Mouse (Mus musculus) heart, postnatal 14 days (tissue): ENCODE data around the gene Sfi1. TPM values are rescaled to one million over a fixed set of nuclear protein-coding genes. Genes with fewer than 3 reads are reported as not detected.
"Not testable (repeated sequence)": the region's sequence is repeated elsewhere in the genome, so short reads cannot be mapped to it uniquely, and the experiment has no call there.

Experiments
- DNase-seq, 2 experiments: peaks; one replicate each; pipeline ENCODE4 v3.0.0; 2021 to 2022
- intact Hi-C: fragments of 180-260 bp; cut with DNase I; formaldehyde crosslinking; loops from one replicate; pipeline ENCODE4 v1.15.1; 2025
- long read RNA-seq, 2 experiments: library from polyadenylated mRNA; stranded (forward); transcript quantifications; one replicate each; pipeline ENCODE4 v2.0.0; 2021
- total RNA-seq, 2 experiments: library from RNA; stranded (reverse); gene quantifications; 2 replicates each; pipeline ENCODE4 v1.2.3; 2021

Gene Sfi1
- 10 to 100 TPM; 22.6 to 24.0 TPM for total RNA-seq
- long read RNA-seq, experiment 1, transcript Sfi1-201 (32 exons, 3,898 nt), result major isoform, 6 of 24 reads
- long read RNA-seq, experiment 1, partial matches to known transcripts, result 6 of 24 reads
- long read RNA-seq, experiment 1, other reads (novel, unspliced or antisense), result 12 of 24 reads
- long read RNA-seq, experiment 2, partial matches to known transcripts, result 2 of 14 reads
- long read RNA-seq, experiment 2, other reads (novel, unspliced or antisense), result 8 of 14 reads

DNA sequence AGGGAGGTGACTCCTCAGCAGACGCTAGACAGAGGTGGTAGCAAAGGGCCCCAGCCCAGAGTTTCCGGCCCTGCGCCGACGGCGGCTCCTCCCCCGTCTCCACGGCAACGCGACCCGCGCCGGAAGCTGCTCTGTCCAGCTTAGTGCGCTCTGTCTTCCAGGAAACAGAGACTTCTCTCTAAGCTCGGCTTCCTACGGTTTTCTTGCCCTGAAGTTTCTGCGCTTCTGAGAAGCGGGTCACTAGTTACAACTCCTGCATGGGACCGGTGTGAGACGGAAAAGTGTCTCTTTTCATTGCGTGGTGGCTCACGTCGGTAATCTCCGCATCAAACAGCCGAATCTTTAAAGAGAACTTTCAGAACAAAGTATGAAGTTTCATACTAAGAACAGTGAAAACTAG lies at the start of gene Sfi1:
Sfi1 (minus strand) TSS at position 101 of the 400 bp plus-strand sequence.
- intact Hi-C loops, result no loop called here
- DNase-seq, result no peak

DNA sequence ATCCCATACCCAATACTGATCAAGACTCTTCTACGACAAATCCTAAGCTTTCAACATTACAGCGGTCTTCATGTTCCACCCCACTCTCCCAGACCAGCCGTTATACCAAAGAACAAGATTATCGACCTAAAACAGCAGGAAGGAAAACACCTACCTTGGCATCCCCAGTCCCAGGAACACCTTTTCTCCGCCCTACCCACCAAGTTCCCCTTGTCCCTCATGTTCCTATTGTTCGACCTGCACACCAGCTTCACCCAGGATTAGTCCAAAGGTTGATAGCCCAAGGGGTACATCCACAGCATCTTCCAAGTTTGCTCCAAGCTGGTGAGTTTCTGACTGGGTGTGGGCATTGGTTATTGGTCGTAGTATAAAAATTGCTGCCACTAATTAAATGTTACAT lies 49.1 kb upstream of the Sfi1 start:
- intact Hi-C loops, result no loop called here
- no peak for DNase-seq

- no peak for DNase-seq
- intact Hi-C loops, result no loop called here
Observed at GRCm38 (mm10) chr11:3235277-3235676, 42.0 kb upstream of the Sfi1 start.

DNA sequence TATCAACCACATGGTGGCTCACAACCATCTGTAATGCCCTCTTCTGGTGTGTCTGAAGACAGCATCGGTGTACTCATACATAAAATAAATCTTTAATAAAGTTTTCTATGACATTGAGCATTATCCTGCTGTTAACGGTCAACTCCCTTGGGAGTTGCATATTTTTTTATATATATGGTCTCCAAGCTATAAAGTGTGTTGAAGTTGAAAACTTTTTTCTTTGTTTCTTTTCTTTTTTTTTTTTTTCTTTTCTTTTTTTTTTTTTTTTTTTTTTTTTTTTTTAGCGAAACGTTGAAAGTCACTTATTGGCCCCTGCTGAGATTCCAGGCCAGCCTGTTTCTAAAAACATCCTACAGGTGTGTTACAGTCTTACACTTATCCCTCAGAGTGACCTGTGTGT lies 40.4 kb upstream of the Sfi1 start:
- intact Hi-C loops, result no loop called here

DNA sequence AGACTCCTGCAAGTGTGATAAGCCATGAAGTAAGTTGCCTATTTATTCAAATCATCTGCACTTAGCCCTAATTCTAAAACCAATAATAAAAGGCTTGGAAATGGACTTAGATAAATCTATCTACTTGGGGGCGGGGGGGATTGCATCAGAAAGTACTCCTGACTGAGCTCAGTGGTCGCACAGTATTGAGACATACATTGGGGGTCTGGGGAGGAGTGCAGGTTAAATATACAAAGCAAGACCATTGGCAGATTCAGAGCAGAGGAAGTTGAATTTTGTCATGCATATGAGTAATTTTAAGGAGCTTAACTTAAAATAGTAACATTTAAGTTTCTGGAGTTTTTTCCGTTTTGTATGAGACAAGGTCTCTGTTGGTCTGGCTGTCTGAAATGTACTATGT lies 39.0 kb upstream of the Sfi1 start:
- intact Hi-C loops, result no loop called here

More for the DNA sequence above, 40.4 kb upstream of the Sfi1 start:
- DNase-seq, result no peak

DNA sequence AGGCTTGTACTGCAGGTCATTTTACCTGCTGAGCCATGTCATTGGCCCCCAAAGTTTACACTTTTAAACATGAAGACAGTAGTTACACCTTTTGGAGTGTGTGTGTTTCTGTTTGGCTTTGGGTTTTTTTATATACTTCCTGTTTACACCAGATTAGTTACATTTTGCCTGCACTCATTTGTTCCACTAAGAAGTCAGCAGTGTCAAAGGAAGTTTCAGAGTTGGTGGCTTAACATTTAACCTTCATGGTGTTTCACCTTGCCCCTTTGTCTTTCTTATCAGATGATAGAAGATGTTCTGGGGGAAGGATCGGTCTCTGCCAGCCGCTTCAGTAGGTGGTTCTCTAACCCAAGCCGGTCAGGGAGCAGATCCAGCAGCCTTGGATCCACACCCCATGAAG lies 33.9 kb upstream of the Sfi1 start:
- DNase-seq, result no peak
- intact Hi-C loops, result no loop called here

More for the DNA sequence above, 39.0 kb upstream of the Sfi1 start:
- no peak for DNase-seq

DNA sequence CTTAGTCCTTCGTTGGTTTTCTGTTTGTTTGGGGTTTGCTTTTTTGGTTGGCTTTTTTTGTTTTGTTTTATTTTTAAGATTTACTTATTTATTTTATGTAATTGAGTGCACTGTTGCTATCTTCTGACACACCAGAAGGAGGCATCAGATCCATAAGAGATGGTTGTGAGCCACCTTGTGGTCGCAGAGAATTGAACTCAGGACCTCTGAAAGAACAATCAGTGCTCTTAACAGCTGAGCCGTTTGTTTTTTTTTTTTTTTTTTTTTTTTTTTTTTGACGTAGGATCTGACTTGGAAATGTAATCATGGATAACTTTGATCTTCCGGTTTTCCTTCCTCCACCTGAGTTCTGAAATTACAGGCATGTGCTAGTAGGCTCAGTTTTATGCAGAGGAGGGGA lies 29.8 kb upstream of the Sfi1 start:
- intact Hi-C loops, result no loop called here
- DNase-seq, result no peak

- no peak for DNase-seq
- intact Hi-C loops, result no loop called here
Observed at GRCm38 (mm10) chr11:3212526-3212925, 19.3 kb upstream of the Sfi1 start.

DNA sequence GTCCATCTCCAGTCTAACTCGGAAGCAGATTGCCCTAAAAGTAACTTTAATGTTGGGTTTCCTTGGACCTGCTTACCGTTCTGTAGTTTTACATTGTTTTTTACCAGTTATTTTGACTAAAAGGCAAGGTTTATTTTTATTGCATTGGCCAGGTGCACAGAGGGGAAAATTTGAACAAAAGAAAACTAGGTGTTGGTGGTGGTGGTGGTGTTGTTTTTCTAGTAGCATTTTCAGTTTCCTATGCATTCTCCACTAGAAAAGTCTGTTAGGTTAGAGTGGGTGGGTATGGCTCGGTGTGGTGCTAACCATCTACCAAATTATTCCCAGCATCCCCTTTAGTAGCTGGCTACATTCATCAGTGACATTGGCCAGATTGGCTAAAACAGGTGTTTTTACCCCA lies 13.5 kb upstream of the Sfi1 start:
- no peak for DNase-seq
- intact Hi-C loops, result no loop called here

DNA sequence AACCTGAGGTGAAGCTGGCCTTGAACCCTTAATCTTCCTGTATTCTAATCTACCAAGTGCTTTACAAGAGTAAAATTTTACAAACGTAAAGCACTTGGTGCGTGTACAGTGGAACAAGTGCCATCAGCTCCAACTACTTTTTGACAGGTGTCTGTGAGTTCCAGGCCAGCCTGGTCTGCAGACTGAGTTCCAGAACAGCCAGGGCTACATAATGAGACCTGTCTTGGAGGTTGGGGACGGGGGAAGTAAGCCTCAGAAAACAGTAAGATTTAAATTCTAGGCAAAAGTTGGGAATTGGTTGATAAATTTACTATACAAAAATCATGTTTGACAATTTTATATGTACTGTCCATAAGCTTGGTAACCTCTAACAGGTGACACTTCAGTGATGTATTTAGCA lies 11.9 kb upstream of the Sfi1 start:
- intact Hi-C loops, result no loop called here
- no peak for DNase-seq

DNA sequence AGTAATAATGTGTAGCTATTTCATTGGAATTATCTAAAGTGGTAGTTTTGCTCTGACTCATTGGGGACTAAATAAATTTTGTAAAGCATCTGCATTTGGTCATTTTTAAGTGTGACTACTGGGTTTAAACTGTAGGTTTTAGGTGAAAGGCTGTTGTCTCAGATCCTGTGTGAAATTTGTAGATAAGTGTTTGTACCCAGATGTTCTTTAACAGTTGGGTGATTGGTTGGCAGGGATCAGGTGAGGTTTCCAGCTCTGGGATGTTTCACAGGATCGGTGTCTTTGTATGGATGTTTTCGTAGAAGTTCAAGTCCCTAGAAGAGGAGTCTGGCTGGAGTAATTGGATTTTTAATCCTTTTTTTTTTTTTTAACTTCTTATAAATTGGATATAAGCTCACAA lies 10.5 kb upstream of the Sfi1 start:
- no peak for DNase-seq
- intact Hi-C loops, result no loop called here

GRCm38 (mm10) chr11:3202781-3203441 lies 9.6 kb upstream of the Sfi1 start:
- intact Hi-C loops, result no loop called here
- peak in 1 of 2 experiments; percentile 59 for DNase-seq

DNA sequence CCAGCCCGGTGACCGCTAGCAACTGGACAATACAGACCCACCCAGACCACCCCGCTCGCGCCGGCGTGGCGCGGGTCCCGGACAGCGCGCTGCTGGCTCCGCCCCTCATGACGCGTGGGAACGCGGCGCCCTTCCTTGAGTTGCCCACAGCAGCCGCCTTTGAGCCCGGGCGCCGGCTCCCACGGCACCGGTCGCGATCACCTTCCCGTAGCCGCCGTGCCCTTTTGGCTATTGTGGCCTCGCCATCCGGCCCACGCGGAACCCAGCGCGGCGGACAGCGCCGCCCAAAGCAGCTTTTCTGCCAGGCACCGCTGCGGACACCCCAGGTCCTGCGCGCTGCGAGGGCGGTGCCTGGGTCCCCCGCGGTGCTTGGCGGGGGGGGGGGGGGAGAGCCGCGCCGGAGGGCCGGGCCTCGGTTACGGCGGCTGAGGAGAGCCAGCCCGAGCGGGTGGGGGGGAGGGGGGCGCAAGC lies 9.0 kb upstream of the Sfi1 start, which contains the start of gene Eif4enif1:
Eif4enif1 (plus strand) TSS at position 162 of the 471 bp plus-strand sequence.
- intact Hi-C loops, result no loop called here

DNA sequence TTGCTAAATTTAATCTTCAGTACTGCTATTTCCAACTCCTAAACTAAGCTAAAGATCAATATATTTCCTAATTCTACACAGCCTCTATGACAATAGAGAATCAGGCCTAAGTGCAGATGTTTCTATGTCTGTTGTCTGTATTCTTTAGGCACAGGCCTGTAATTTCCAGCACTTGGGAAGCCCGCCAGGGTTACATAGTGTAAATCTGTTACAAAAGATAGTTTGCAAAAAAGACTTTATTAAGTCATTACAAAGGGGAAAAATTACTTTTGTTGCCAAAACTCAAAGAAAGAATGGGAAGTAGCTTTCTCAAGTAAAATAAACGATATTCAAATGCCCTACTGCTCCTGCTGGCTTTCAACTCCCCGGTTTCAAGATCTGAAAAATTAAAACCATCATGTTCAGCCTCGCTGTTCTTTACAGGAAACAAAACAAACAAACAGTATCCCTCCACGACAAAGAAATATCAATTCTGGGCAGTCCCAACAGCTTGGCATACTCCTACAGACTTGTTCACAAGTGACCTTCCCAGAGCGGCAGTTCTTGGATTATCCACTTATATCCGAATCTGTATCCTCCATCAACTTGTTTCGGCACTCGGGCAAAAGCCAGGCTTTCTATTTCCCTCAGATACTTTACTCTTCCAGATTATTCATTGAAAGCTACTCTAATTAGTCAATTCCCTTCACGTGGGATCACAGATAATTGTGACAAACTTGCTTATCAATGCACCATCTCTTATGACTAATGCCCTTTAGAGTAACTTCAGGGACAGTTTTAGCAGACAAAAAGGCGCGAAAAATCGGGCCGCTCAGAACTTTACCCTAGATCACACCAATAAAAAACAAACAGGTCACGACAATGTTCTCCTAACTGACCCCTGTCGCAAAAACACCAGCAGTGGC lies 8.3 kb upstream of the Sfi1 start:
- intact Hi-C loops, result no loop called here
- DNase-seq, result peak in 1 of 2 experiments; percentile 17

More for the DNA sequence above, 9.0 kb upstream of the Sfi1 start, which contains the start of gene Eif4enif1:
- DNase-seq, result peak; percentile 93 to 94

GRCm38 (mm10) chr11:3200636-3201035 lies 7.4 kb upstream of the Sfi1 start:
- DNase-seq, intact Hi-C loops: not testable (repeated sequence)

DNA sequence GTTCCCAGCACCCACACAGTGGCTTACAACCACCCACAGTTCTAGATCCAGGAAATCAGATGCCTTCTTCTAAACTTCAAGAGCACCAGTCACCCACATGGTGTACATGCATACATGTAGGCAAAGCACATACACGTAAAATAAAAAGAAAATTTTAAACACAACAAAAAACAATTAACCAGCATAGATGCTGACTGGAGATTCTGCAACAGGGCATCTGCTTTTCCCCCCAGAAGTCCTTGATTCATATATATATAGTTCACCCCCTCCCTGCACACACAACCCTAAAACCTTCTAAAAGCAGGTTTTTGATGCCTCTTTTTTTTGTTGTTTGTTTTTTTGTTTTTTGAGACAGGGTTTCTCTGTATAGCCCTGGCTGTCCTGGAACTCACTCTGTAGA lies 10.6 kb downstream of the Sfi1 start:
- intact Hi-C loops, DNase-seq: not testable (repeated sequence)

DNA sequence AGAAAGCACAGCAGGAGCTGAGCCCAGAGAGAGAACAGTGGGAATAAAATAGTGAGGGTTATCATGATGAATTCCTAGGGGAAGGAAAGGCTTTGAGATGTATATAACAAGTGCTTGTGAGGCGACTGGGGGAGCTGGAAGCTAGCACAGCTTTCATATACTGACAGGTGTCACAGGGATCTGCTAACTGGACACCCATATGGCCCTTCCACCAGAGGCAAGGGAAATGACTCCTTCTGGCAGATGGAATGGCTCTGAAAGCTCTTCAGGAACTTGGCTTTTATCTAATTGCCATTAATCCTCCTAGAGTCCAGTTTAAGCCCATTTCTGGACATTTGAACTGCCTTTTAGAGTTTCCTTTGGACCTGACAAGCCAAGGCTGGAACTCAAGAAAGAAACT lies 11.3 kb downstream of the Sfi1 start:
- DNase-seq, intact Hi-C loops: not testable (repeated sequence)

- intact Hi-C loops, result not testable (repeated sequence)
- peak; percentile 66 to 73 for DNase-seq
Observed at GRCm38 (mm10) chr11:3181250-3181649, 12.0 kb downstream of the Sfi1 start.

DNA sequence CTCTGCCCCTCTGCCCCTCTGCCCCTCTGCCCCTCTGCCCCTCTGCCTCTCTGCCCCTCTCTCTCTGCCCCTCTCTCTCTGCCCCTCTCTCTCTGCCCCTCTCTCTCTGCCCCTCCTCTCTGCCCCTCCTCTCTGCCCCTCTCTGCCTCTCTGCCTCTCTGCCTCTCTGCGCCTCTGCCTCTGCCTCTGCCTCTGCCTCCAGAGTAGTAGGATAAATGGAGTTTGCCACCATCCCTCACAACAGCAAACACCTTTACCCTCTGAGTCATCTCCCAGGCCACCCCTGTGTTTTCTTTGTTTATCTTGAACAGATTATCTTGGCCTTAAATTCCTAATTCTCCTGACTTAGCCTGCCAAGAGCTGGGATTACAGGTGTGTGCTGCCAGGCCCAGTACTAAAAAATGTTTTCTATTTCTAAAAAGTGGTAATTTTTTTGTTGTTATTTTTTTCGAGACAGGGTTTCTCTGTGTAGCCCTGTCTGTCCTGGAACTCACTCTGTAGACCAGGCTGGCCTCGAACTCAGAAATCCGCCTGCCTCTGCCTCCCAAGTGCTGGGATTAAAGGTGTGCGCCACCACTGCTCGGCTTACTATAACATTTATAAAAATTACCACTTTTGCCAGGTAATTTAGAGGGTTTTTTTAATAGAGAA lies 12.6 kb downstream of the Sfi1 start:
- intact Hi-C loops, DNase-seq: not testable (repeated sequence)

GRCm38 (mm10) chr11:3179726-3180092 lies 13.6 kb downstream of the Sfi1 start:
- intact Hi-C loops, result not testable (repeated sequence)
- peak in 1 of 2 experiments; percentile 35 for DNase-seq
